Mouse (Mus musculus) forebrain, embryonic 13.5 days (tissue): ENCODE data around the gene March2. TPM values are rescaled to one million over a fixed set of nuclear protein-coding genes. Genes with fewer than 3 reads are reported as not detected.
A peak's percentile ranks its signal among the peaks of the same experiment; 100 is the strongest.
"Not testable (repeated sequence)": the region's sequence is repeated elsewhere in the genome, so short reads cannot be mapped to it uniquely, and the experiment has no call there.

Experiments
- ATAC-seq: fragments of 200-750 bp; cut with Nextera tagmentation; 2 replicates; pipeline ENCODE4 v1.8.0; 2017
- H3K27ac ChIP-seq: fragments of 300-500 bp; sonication (generic); 2 replicates; pipeline ENCODE4 v1.5.1; 2015; ENCODE audit warnings: inconsistent platforms, mild to moderate bottlenecking, moderate library complexity
- H3K27me3 ChIP-seq: fragments of 300-500 bp; sonication (generic); 2 replicates; pipeline ENCODE4 v1.6.1; 2015; ENCODE audit warnings: mild to moderate bottlenecking, inconsistent platforms
- H3K36me3 ChIP-seq: fragments of 300-500 bp; sonication (generic); 2 replicates; pipeline ENCODE4 v1.6.1; 2015; ENCODE audit warnings: mild to moderate bottlenecking, inconsistent platforms; ENCODE audit not compliant: poor library complexity, severe bottlenecking
- H3K4me1 ChIP-seq: fragments of 300-500 bp; sonication (generic); 2 replicates; pipeline ENCODE4 v1.6.1; 2015; ENCODE audit warnings: inconsistent platforms
- H3K4me2 ChIP-seq: fragments of 300-500 bp; sonication (generic); 2 replicates; pipeline ENCODE4 v1.6.1; 2015; ENCODE audit warnings: inconsistent platforms, mild to moderate bottlenecking, moderate library complexity
- H3K4me3 ChIP-seq: fragments of 300-500 bp; sonication (generic); 2 replicates; pipeline ENCODE4 v1.5.1; 2015; ENCODE audit warnings: mild to moderate bottlenecking, inconsistent platforms
- H3K9ac ChIP-seq: fragments of 300-500 bp; sonication (generic); 2 replicates; pipeline ENCODE4 v1.6.1; 2015; ENCODE audit warnings: mild to moderate bottlenecking, inconsistent platforms
- H3K9me3 ChIP-seq: fragments of 300-500 bp; sonication (generic); replicated peaks from 2 replicates; pipeline ENCODE4 v1.6.1; 2016; ENCODE audit warnings: inconsistent platforms
- WGBS: fragments of 180-500 bp; shearing (Covaris S2); methylation state at CpG from one replicate; pipeline ENCODE4 v1.1.7; 2015; 5-methylcytosine and 5-hydroxymethylcytosine counted together
- polyA plus RNA-seq: library from polyadenylated mRNA; unstranded; fragments of >200 nt; fragmentation: Nextera tagmentation; extraction: Ambion mirVana; gene quantifications from 2 replicates; pipeline ENCODE4 v1.2.1, GENCODE M21; 2015

March2 gene
- polyA plus RNA-seq, 1 experiment from 2014 or later = 52.2 TPM

DNA sequence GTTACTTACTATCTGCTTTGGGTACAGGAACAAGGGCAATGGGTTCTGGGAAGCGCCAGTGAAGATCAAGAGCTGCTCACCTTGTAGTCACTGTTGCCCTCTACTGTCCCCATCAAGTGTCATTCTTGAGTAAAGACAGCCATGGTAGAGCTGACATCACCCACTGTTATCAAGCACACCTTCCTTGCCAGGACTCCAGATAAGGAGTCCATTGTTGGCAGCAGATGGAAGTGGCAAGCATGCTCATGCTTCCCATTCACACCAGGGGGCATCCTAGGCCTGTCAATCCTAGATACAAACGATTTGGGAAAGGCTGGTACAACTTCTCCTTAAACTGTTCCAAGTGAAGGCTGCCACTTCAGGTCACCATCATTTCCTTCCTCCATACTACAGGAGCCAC, 27.5 kb upstream of the March2 start:
- Histone ChIP-seq H3K36me3 (peaks cover 56% of the 10 kb centered on the region), H3K4me2 (no peak overlapping the region), H3K9ac (no peak overlapping the region), H3K27me3 (no peaks in the 10 kb centered on the region), H3K9me3 (peaks cover 5% of the 10 kb centered on the region; the same call in 1 of the 2 replicates), H3K4me1 (no peaks in the 10 kb centered on the region), H3K4me3 (no peak overlapping the region), H3K27ac (no peak overlapping the region)
- WGBS = 72% methylated on average over 2 of the region's 2 CpGs
- ATAC-seq = no peak

DNA sequence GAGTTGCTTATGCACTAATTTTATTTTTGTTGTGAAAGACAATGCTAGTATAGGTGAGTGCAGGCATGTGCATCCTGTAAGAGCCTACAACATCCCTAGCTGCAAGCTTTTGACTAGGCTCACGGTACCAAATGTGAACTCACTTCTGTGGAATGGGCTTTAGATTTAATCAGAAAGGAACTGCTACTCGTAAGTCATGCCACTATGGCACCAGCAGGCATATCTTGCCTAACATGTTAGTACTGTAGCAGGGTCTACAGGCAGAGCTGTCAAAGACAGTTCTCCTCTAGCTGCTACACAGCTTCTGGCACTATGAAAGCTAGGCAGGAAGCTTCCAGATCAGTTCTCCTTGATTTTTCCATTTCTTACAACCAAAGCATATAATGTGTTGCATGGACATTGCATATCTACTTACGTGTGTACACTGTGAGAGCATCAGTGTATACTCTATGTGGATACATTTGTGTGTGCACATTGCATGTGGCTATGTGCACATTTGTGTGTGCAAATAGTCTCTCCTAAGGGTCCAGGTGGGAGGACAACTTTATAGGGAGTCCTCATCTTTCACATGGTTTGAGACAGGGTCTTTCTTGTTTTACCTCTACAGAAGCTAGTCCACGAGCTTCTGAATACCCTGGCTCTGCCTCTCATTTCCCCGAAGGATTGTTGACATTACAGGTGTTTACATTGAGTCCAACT, 26.4 kb upstream of the March2 start:
- 90% methylated on average over 5 of the region's 5 CpGs for WGBS
- H3K27me3 ChIP-seq = no peaks in the 10 kb centered on the region
- H3K4me1 ChIP-seq = no peaks in the 10 kb centered on the region
- H3K36me3 ChIP-seq = peaks cover 45% of the 10 kb centered on the region
- no peak overlapping the region for H3K4me3 ChIP-seq
- no peak overlapping the region for H3K4me2 ChIP-seq
- no peak overlapping the region for H3K9ac ChIP-seq
- H3K27ac ChIP-seq = no peak overlapping the region
- ATAC-seq = no peak
- peaks cover 5% of the 10 kb centered on the region; the same call in 1 of the 2 replicates for H3K9me3 ChIP-seq

DNA sequence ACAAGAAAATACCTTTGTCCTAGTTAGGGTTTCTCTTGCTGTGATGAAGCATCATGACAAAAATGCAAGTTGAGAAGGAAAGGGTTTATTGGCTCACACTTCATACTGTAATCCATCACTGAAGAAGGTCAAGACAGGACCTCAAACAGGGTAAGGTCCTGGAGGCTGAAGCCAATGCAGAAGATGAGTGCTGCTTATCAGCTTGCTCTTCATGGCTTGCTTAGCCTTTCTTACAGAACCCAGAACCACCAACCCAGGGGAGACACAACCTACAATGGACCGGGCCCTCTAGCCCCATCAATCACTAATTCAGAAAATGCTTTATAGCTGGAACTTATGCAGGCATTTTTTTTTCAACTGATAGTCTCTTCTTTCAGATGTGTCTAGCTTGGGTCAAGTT, 23.9 kb upstream of the March2 start:
- Histone ChIP-seq H3K4me3 (no peak overlapping the region), H3K4me2 (no peak overlapping the region), H3K36me3 (peaks cover 21% of the 10 kb centered on the region), H3K27ac (no peak overlapping the region), H3K27me3 (no peaks in the 10 kb centered on the region), H3K9ac (no peak overlapping the region), H3K9me3 (peaks cover 5% of the 10 kb centered on the region; the same call in 1 of the 2 replicates), H3K4me1 (no peaks in the 10 kb centered on the region)
- no peak for ATAC-seq
- WGBS = 94% methylated on average over 1 of the region's 1 CpGs

DNA sequence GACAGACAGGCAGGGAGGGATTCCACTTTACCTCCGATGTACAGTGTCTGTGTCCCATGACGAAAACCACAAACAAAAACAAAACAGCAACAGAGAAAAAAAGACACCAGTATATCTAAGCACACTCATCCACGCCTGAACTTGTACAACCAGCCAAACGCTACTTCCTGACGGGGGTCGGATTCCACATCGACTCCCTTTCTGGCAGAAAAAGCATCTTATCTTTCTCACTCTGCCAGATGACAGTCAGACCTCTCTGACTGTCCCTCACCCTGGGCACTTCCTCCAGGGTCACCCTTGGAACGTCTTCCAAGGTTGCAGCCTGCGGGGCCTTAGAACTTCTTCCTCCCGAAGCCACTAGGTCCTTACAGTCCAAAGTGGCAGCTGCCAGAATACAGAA, 15.1 kb upstream of the March2 start:
- ATAC-seq, H3K4me3 ChIP-seq, H3K4me2 ChIP-seq, H3K36me3 ChIP-seq, H3K9me3 ChIP-seq, H3K27me3 ChIP-seq, H3K4me1 ChIP-seq, H3K9ac ChIP-seq, H3K27ac ChIP-seq: not testable (repeated sequence)
- 93% methylated on average over 10 of the region's 10 CpGs for WGBS

DNA sequence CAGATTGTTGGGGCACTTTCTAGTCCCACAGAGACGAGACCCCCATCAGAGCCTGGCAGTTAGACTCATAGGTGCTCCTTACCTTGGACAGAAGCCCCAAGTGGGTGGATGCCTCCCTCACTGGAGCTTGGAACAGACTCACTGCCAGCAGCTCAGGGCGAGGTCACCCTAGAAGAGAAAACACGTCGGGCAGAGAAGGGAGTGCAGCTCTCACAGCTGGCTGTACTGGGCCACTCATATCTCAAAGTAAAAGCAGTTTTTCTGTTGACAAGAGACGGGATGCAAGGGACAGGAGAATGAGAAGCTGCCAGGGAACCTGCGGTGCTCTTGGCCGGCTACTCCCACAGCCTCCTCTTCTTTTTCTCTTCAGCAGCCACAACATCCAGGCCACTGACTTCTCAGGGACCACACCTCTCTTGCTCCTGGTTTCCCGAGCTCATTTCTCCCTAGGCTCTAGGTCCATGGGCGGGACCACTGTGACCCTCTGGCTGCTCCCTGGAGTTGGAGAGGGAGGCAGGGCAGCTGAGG, 14.2 kb upstream of the March2 start:
- WGBS = 78% methylated on average over 9 of the region's 9 CpGs
- H3K36me3 ChIP-seq, H3K27ac ChIP-seq, ATAC-seq, H3K9ac ChIP-seq, H3K9me3 ChIP-seq, H3K4me1 ChIP-seq, H3K4me3 ChIP-seq, H3K4me2 ChIP-seq, H3K27me3 ChIP-seq: not testable (repeated sequence)

DNA sequence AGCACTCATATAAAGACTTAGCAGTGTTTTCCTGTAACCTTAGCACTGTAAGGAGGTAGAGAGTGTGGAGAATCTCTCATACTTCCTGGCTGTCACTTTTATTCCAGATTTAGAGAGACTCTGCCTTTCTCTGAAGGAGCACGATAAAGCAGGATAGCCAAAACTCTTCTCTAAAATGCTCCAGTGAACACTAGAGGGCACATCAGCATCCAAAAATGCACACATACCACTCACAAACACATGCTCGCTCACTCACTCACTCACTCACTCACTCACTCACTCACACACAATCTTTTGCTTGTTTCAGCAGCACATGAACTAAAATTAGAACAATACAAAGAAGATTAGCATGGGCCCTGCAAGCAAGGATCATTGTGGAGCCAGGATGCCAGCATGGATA, 10.7 kb upstream of the March2 start:
- H3K4me3 ChIP-seq = no peak overlapping the region
- no peak overlapping the region for H3K9ac ChIP-seq
- no peak overlapping the region for H3K27ac ChIP-seq
- 80% methylated on average over 2 of the region's 2 CpGs for WGBS
- H3K27me3 ChIP-seq = no peaks in the 10 kb centered on the region
- H3K4me2 ChIP-seq = no peak overlapping the region
- H3K36me3 ChIP-seq = no peaks in the 10 kb centered on the region
- no peaks in the 10 kb centered on the region for H3K9me3 ChIP-seq
- no peak for ATAC-seq
- no peaks in the 10 kb centered on the region for H3K4me1 ChIP-seq

DNA sequence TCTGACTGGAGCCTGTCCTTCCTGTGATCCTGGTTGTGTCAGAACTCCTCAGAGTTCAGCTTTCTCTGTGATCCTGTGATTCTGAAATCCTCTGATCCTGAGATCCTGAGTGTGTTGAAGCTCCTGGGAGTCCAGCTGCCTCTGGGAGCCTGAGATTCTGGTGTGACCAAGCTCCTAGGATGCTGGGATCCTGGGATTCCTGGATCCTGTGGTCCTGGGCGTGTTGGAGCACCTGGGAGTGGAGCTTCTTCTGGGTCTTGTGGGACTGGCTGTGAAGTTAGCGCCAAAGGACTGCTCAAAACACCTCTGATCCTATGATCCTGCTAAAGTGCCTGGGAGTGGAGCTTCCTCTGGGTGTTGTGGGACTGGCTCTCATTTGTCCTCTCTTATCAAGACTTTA, 9.9 kb upstream of the March2 start:
- H3K36me3 ChIP-seq = no peaks in the 10 kb centered on the region
- H3K9ac ChIP-seq = no peak overlapping the region
- no peaks in the 10 kb centered on the region for H3K9me3 ChIP-seq
- H3K4me3 ChIP-seq = no peak overlapping the region
- WGBS = 82% methylated on average over 2 of the region's 2 CpGs
- no peaks in the 10 kb centered on the region for H3K27me3 ChIP-seq
- H3K4me1 ChIP-seq = no peaks in the 10 kb centered on the region
- no peak overlapping the region for H3K27ac ChIP-seq
- no peak for ATAC-seq
- H3K4me2 ChIP-seq = no peak overlapping the region

DNA sequence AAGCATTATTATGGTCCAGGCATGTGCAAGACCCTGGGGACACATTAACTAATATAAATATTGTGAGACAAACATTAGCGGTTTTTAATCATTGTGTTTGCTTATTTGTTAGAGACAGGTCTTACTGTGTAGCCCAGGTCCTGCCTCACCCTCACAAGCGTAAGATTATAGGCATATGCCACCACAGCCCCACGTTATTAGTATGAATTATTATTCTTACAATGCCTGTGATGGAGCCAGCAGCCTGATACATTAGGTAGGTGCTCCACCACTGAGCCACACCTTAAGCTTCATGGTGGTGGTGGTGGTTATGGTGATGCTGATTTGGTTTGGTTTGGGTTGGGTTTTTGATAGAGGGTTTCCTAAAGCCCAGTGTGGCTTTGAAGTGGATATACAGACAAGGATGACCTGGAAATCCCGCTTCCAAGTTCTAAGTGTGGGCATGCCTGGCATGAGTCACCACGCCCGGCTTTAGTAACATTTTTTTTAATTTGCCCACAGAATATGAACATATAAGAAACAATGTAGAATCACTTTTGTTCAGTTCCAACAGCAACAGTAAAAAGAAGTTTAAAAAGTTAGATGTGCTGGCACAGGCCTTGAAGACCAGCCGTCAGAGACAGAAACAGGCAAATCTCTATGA, 1.4 kb upstream of the March2 start:
- no peak for ATAC-seq
- Histone ChIP-seq H3K4me2 (no peak overlapping the region), H3K4me1 (peaks cover 7% of the 10 kb centered on the region), H3K9ac (no peak overlapping the region), H3K27ac (no peak overlapping the region), H3K27me3 (no peaks in the 10 kb centered on the region), H3K4me3 (no peak overlapping the region), H3K9me3 (no peaks in the 10 kb centered on the region), H3K36me3 (0 out of 2 replicates have a peak, but pooled peaks cover 2% of the 10 kb centered on the region)
- WGBS = 97% methylated on average over 7 of the region's 7 CpGs

DNA sequence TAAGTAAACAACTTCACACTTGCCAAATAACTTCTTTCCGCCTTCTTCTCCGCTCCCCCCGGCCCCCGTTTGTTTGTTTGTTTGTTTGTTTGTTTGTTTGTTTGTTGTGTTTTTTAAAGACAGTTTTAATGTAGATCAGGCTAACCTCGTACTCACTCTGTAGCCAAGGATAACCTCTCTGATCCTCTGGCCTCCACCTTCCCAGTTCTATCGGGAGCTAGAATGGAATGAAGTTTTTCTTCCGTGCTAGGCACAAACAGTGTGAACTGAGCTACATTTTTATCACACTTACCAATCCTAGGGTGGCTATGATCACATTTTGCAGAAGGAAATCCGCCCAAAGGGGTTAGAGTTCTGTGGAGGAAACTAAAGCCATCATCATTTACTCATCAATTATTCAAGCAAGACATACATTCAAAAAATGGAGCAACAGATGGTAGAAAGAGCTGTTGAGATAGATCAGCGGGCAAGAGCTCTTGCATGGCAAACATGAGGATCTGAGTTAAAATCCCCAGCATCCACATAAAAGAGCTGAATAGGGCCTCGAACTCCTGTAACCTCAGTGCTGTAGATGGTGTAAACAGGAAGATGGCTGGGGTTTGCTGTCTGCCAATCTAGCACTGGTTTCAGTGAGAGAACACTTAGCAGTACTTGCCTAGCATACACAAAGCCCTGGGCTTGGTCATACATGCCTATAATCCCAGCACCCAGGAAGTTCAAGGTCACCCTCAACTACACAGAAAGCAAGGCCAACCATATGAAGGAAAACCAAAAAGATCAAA, 665 bp upstream of the March2 start:
- Histone ChIP-seq H3K9ac (no peak overlapping the region), H3K27me3 (no peaks in the 10 kb centered on the region), H3K27ac (no peak overlapping the region), H3K36me3 (0 out of 2 replicates have a peak, but pooled peaks cover 4% of the 10 kb centered on the region), H3K9me3 (no peaks in the 10 kb centered on the region), H3K4me1 (peaks cover 7% of the 10 kb centered on the region), H3K4me3 (peak overlapping the region; percentile 76), H3K4me2 (peak overlapping the region; percentile 68)
- ATAC-seq = peak; percentile 39
- WGBS = 49% methylated on average over 10 of the region's 10 CpGs

DNA sequence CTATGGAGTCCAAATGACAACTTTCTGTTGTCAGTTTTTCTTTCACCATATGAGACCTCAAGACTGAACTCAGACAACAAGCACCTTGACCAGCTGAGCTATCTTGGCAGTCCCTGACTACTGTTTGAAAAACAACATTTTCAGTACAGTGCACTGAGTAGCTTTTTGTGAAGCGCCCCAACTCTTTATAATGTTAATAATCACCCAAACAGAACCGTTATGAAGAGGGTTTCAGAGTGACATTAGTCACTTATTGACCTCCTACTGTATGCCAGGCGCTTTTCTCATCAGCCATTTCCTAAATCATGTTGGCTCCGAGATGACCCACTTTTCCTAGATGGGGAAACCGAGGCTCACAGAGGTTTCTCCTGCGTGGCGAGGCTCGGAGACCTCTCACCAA, 488 bp downstream of the March2 start:
- Histone ChIP-seq H3K27me3 (no peaks in the 10 kb centered on the region), H3K4me1 (peaks cover 7% of the 10 kb centered on the region), H3K9me3 (no peaks in the 10 kb centered on the region), H3K36me3 (0 out of 2 replicates have a peak, but pooled peaks cover 4% of the 10 kb centered on the region), H3K27ac (no peak overlapping the region), H3K4me3 (peak overlapping the region; percentile 76), H3K9ac (peak overlapping the region; percentile 70), H3K4me2 (peak overlapping the region; percentile 68)
- ATAC-seq = no peak
- WGBS = 11% methylated on average over 8 of the region's 8 CpGs

DNA sequence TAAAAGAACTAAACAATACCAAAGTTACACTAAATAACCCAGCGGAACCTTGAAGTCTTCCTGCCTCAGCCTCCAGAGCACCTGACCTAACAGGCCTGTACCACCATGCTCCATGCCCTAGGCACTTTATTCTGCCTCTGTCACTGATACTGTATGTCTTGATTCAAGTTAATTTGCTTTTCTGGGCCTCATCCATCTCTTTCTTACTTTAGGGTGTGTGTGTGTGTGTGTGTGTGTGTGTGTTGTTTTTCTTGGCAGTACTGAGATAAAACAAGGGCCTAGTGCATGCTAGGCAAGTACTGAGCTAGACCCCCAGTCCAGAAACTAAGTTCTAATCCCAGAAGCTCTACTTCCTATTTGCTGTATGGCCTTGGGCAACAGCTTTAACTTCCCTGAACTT, 1.2 kb downstream of the March2 start:
- no peak for ATAC-seq

DNA sequence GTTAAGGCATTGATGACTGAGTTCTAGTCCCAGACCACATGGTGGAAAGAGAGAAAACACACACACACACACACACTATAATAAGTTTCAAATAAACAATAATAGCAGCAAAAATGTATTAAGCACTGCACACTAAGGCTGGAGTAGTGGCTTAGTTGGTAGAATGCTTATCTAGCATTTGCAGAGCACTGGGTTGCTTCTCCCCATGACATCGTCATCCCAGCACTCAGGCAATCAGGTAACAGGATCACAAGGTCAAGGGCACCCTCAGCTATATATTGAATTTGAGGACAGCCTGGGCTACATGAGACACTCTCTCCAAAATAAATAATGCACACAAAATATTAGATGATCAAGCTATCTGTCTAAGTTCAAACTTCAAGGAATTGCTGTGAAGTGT, 3.7 kb downstream of the March2 start:
- no peak for ATAC-seq
- H3K4me3 ChIP-seq = no peak overlapping the region
- H3K9me3 ChIP-seq = no peaks in the 10 kb centered on the region
- H3K27me3 ChIP-seq = no peaks in the 10 kb centered on the region
- H3K36me3 ChIP-seq = peaks cover 11% of the 10 kb centered on the region; the same call in 1 of the 2 replicates
- H3K4me2 ChIP-seq = no peak overlapping the region
- no peak overlapping the region for H3K9ac ChIP-seq
- WGBS = 85% methylated on average over 1 of the region's 1 CpGs
- H3K27ac ChIP-seq = no peak overlapping the region
- peaks cover 7% of the 10 kb centered on the region for H3K4me1 ChIP-seq

More for the DNA sequence above, 1.2 kb downstream of the March2 start:
- WGBS = 94% methylated on average over 1 of the region's 1 CpGs
- no peak overlapping the region for H3K4me2 ChIP-seq
- H3K4me3 ChIP-seq = no peak overlapping the region
- no peaks in the 10 kb centered on the region for H3K27me3 ChIP-seq
- no peak overlapping the region for H3K9ac ChIP-seq
- no peaks in the 10 kb centered on the region for H3K9me3 ChIP-seq
- peaks cover 7% of the 10 kb centered on the region for H3K4me1 ChIP-seq
- H3K27ac ChIP-seq = no peak overlapping the region
- 0 out of 2 replicates have a peak, but pooled peaks cover 4% of the 10 kb centered on the region for H3K36me3 ChIP-seq
